Mouse (Mus musculus) liver, adult 2 months (tissue): ENCODE results near the gene Pes1. TPM values are rescaled to one million over a fixed set of nuclear protein-coding genes. Genes with fewer than 3 reads are reported as not detected.

Experiments
- DNase-seq: peaks from one replicate; pipeline ENCODE4 v3.0.0-alpha.2; 2011; ENCODE audit warnings: low read depth, low spot score; ENCODE audit errors: extremely low read depth
- H3K27ac ChIP-seq: fragments of 200-500 bp; replicated peaks from 2 replicates; pipeline ENCODE4 v1.5.1; 2012; ENCODE audit warnings: low read depth, mild to moderate bottlenecking, control low read depth, inconsistent platforms, low read length; ENCODE audit not compliant: insufficient read depth
- H3K27me3 ChIP-seq: fragments of 200-500 bp; 2 replicates; pipeline ENCODE4 v1.6.1; 2012; ENCODE audit warnings: mild to moderate bottlenecking, moderate library complexity, low read length, inconsistent platforms; ENCODE audit not compliant: control insufficient read depth, insufficient read depth
- H3K36me3 ChIP-seq: fragments of 200-500 bp; 2 replicates; pipeline ENCODE4 v1.6.1; 2012; ENCODE audit warnings: low read length, inconsistent platforms; ENCODE audit not compliant: control insufficient read depth, insufficient read depth
- H3K4me1 ChIP-seq: fragments of 200-500 bp; 2 replicates; pipeline ENCODE4 v1.6.1; 2011; ENCODE audit warnings: low read length; ENCODE audit not compliant: control insufficient read depth, insufficient read depth
- H3K4me3 ChIP-seq: fragments of 200-500 bp; 2 replicates; pipeline ENCODE4 v1.5.1; 2011; ENCODE audit warnings: low read depth, mild to moderate bottlenecking, control low read depth, low read length, moderate library complexity; ENCODE audit not compliant: insufficient read depth
- H3K79me2 ChIP-seq: fragments of 200-500 bp; 2 replicates; pipeline ENCODE4 v1.6.1; 2012; ENCODE audit warnings: inconsistent platforms, mild to moderate bottlenecking, low read length, moderate library complexity; ENCODE audit not compliant: control insufficient read depth, insufficient read depth
- H3K9ac ChIP-seq: fragments of 200-500 bp; 2 replicates; pipeline ENCODE4 v1.6.1; 2012; ENCODE audit warnings: low read depth, mild to moderate bottlenecking, control low read depth, inconsistent platforms, low read length
- CTCF ChIP-seq: fragments of 200-500 bp; IDR thresholded peaks from 2 replicates; pipeline ENCODE4 v1.5.1; 2011; ENCODE audit warnings: low read depth, low read length, control low read depth
- POLR2A ChIP-seq: fragments of 200-500 bp; IDR thresholded peaks from 2 replicates; pipeline ENCODE4 v1.6.1; 2011; ENCODE audit warnings: low read length, control low read depth; ENCODE audit not compliant: insufficient read depth; ENCODE audit errors: extremely low read depth
- WGBS: fragments of 180-500 bp; shearing (Covaris S2); methylation state at CpG from one replicate; pipeline ENCODE4 v1.1.7; 2018; 5-methylcytosine and 5-hydroxymethylcytosine counted together
- polyA plus RNA-seq: library from polyadenylated mRNA; depleted of rRNA; stranded (reverse); fragments of >200 nt; gene quantifications from 2 replicates; pipeline ENCODE4 v1.2.3, GENCODE M21; 2012
- total RNA-seq: library from RNA; depleted of rRNA; stranded (reverse); fragments of >200 nt; gene quantifications from 2 replicates; pipeline ENCODE4 v1.2.3, GENCODE M21; 2014

Gene Pes1
- total and polyA plus RNA-seq, 2 experiments = 20.8 to 22.2 TPM

- Histone ChIP-seq H3K36me3 (peaks cover 24% of the 10 kb centered on the region), H3K27ac (no peak overlapping the region), H3K4me1 (no peaks in the 10 kb centered on the region), H3K27me3 (no peaks in the 10 kb centered on the region), H3K4me3 (no peak overlapping the region), H3K9ac (no peak overlapping the region), H3K79me2 (no peaks in the 10 kb centered on the region)
- no peak for DNase-seq
- TF ChIP-seq POLR2A (no peak), CTCF (no peak)
- 96% methylated on average over 9 of the region's 9 CpGs for WGBS
Measured at GRCm38 (mm10) chr11:3922115-3922514, 41.7 kb upstream of the Pes1 start.

GRCm38 (mm10) chr11:3922731-3923130, 41.0 kb upstream of the Pes1 start:
- no peak for DNase-seq
- Histone ChIP-seq H3K4me1 (no peaks in the 10 kb centered on the region), H3K36me3 (peaks cover 24% of the 10 kb centered on the region), H3K79me2 (no peaks in the 10 kb centered on the region), H3K4me3 (no peak overlapping the region), H3K27me3 (no peaks in the 10 kb centered on the region), H3K27ac (no peak overlapping the region), H3K9ac (no peak overlapping the region)
- no peak for TF ChIP-seq CTCF
- TF ChIP-seq POLR2A = no peak
- WGBS = 97% methylated on average over 6 of the region's 6 CpGs

DNA sequence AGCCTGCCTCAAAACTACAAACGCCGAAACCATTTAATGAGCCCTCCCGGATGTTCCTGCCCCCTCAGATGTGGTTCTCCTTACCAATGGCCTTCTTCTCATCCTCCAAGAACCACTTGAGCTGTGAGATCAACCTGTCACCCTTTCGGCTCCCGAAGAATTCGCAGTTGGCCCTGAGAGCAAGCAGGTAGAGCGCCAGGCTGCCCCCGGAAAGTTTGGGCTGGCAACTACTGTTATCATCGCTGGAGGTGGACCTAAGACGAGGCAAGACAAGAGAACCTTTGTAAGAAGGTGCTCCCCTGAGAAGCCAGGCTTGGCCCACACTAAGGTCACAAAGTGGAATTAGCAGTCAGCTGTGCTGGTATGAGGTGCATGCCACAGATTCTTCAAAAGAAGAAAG, 37.9 kb upstream of the Pes1 start:
- Histone ChIP-seq H3K4me1 (no peaks in the 10 kb centered on the region; the same call in 1 of the 2 replicates), H3K27ac (no peak overlapping the region), H3K79me2 (no peaks in the 10 kb centered on the region), H3K9ac (no peak overlapping the region), H3K27me3 (no peaks in the 10 kb centered on the region), H3K36me3 (peaks cover 21% of the 10 kb centered on the region), H3K4me3 (no peak overlapping the region)
- no peak for DNase-seq
- 95% methylated on average over 10 of the region's 10 CpGs for WGBS
- TF ChIP-seq CTCF = no peak

GRCm38 (mm10) chr11:3930019-3930418, 33.8 kb upstream of the Pes1 start:
- no peaks in the 10 kb centered on the region for H3K79me2 ChIP-seq
- no peak for DNase-seq
- peaks cover 12% of the 10 kb centered on the region for H3K36me3 ChIP-seq
- H3K27me3 ChIP-seq = no peaks in the 10 kb centered on the region
- H3K27ac ChIP-seq = no peak overlapping the region
- peaks cover 3% of the 10 kb centered on the region; the same call in 1 of the 2 replicates for H3K4me1 ChIP-seq
- no peak overlapping the region for H3K9ac ChIP-seq
- no peak for TF ChIP-seq CTCF
- no peak for TF ChIP-seq POLR2A
- 66% methylated on average over 4 of the region's 4 CpGs for WGBS
- H3K4me3 ChIP-seq = peak overlapping the region; percentile 57

GRCm38 (mm10) chr11:3930931-3931330, 32.8 kb upstream of the Pes1 start:
- no peak for DNase-seq
- Histone ChIP-seq H3K79me2 (no peaks in the 10 kb centered on the region), H3K36me3 (peaks cover 9% of the 10 kb centered on the region), H3K4me3 (peak overlapping the region; percentile 57), H3K4me1 (peaks cover 3% of the 10 kb centered on the region; the same call in 1 of the 2 replicates), H3K27ac (peak overlapping the region; percentile 20; the same call in 1 of the 2 replicates), H3K27me3 (no peaks in the 10 kb centered on the region), H3K9ac (peak overlapping the region; percentile 45)
- WGBS = 35% methylated on average over 6 of the region's 6 CpGs
- TF ChIP-seq POLR2A (no peak), CTCF (no peak)

DNA sequence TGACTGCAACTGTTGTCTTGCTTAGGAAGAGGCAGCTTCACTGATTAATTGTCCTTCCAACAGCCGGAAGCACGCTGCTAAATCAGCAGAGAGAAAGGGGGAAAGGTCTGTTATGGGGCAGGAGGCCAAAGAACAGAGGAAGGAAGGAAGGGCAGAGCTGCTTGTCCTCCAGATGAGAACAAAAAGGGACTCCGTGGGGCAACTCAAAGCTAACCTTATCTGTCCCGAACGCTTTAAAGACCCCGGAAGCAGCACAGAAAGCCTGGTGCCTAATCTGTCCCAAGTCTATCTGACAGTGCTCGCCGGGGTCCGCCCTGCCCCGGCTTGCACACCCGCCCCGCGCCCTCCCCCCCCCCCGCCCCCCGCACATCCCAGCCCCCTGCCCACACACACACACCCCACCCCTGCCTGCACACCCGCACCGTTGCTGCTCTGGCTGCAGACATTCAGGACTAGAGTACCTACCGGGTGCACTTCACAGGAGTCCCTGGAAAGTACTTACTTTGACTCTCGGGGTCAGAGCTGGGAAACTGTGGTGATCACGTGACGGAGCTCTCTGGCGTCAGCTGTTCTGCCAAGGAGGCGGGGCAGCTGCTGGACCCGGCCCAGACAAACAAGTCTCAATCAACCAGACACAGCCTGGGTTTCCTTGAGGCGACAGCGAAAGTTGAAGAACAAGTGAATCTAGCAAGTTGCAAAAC, 32.1 kb upstream of the Pes1 start, which contains the start of gene Tcn2:
Tcn2 (minus strand) TSS at position 649 of the 701 bp plus-strand sequence.
- H3K27ac ChIP-seq = peak within 1 kb of the TSS; percentile 20; the same call in 1 of the 2 replicates
- H3K79me2 ChIP-seq = no peaks in the 10 kb centered on the region
- H3K27me3 ChIP-seq = no peaks in the 10 kb centered on the region
- 1% methylated on average over 26 of the region's 26 CpGs for WGBS
- H3K36me3 ChIP-seq = peaks cover 4% of the 10 kb centered on the region
- H3K9ac ChIP-seq = peak within 1 kb of the TSS; percentile 45
- DNase-seq = peak; percentile 87
- peaks cover 3% of the 10 kb centered on the region; the same call in 1 of the 2 replicates for H3K4me1 ChIP-seq
- TF ChIP-seq POLR2A (0 out of 2 replicates have a peak, but pooled peaks have one; percentile 10), CTCF (no peak)
- H3K4me3 ChIP-seq = peak within 1 kb of the TSS; percentile 57
